Mouse (Mus musculus) left cerebral cortex, postnatal 36 days (tissue): Measurements from ENCODE around the gene Klhdc2. TPM values are rescaled to one million over a fixed set of nuclear protein-coding genes. Genes with fewer than 3 reads are reported as not detected.

Experiments used
- DNase-seq, 2 experiments: peaks; one replicate each; pipeline ENCODE4 v3.0.0; 2021 to 2022; ENCODE audit warnings: low spot score in 2 of 2, mixed read lengths in 1 of 2
- intact Hi-C: fragments of 180-260 bp; cut with DNase I; formaldehyde crosslinking; loops from one replicate; pipeline ENCODE4 v1.15.1; 2025
- total RNA-seq, 2 experiments: library from RNA; stranded (reverse); gene quantifications; 2 replicates each; pipeline ENCODE4 v1.2.3; 2021

The Klhdc2 gene
- total RNA-seq: 100 to 1,000 TPM; 128 to 146 TPM

DNA sequence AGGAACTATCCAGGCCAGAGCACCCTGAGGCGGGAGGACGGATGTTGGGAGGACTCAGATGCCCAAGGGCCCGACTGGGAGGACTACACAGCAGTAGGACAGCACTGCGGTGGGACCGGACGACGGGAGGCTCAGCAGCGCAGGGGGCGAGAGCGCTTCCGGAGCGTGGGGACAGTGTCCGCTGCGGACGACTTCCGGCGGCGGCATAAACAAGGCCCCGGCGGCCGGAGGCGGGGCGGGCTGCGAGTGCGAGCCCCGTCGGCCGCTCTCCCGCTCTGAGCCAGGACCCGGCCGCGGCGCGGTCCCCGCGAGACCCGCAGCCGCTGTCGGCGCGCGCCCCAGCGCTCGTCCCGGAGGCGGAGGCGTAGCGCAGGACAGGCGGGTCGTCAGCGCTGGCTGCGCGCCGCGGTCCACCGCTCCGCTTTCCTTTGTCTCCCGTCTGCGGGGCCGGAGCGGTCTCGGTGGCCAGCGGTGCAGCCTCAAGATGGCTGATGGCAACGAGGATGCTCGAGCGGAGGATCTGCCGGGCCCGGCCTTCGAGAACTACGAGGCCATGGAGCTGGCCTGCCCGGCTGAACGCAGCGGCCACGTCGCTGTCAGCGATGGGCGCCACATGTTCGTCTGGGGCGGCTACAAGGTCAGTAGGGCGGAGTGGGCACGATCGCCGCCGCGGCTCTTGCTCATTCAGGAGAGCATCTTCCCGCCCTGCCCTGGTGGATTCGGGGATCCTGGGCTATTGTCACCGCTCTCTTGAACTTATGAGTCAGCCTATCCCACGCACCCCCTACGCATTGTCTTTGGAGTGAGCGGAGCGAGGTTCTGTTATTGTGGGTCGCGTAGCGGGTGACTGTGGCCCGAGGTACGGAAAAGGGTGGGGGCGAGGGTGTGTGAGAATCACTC is at the start of gene Klhdc2:
Gene Klhdc2 (plus strand): TSS at position 171 of the 900 bp plus-strand sequence.
- intact Hi-C loops: loop anchor here (5.0 kb wide), 2 partner anchors 54 to 99 kb away; partner anchors contain the start of genes Dnaaf2, Gm49383 and Klhdc1
- peak; percentile 91 to 92 for DNase-seq

DNA sequence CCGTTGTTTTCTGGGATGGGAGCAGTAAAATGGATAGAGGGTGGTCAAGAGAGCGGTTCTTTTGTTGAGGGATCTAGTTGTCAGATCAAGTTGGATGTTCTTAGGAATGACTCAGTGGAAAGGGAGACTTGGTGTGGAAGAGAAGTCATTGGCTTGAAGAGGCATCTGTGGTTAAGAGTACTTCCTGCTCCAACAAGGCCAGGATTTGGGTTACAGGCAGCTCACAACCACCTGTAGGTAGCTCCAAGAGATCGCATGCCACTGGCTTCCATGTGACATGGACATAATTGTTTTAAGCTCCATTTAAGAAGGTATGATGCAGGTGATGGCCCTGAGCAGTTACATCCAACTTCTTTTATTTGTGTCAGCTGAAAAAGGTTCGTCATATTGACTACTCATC is 46.7 kb upstream of the Klhdc2 start:
- intact Hi-C loops: no loop called here
- no peak for DNase-seq

DNA sequence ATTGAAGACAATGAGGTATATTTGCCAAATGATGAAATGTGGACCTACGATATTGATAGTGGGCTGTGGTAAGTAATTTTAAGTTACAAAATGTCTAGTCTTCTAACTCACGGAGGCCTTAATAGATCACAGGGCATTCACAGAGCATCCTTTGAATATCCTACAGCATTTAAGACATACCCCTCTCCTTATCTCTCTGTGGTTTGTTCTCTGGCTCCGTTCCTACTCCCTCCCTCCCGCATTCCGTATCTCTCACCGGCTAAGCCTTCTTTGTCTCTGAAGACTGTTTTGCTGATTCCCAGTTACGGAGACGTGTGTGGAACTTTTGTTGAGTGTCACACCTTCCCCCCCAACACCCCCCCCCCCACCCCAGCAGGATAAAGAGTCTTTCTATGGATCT is 45.7 kb upstream of the Klhdc2 start:
- no peak for DNase-seq
- intact Hi-C loops: no loop called here

- no peak for DNase-seq
These were observed 42.7 kb upstream of the Klhdc2 start for GRCm38 (mm10) chr12:69253806-69254205.

GRCm38 (mm10) chr12:69257836-69258235 is 38.6 kb upstream of the Klhdc2 start:
- no peak for DNase-seq
- intact Hi-C loops: no loop called here

More at GRCm38 (mm10) chr12:69253806-69254205, 42.7 kb upstream of the Klhdc2 start:
- intact Hi-C loops: no loop called here

GRCm38 (mm10) chr12:69262251-69262650 is 34.2 kb upstream of the Klhdc2 start:
- intact Hi-C loops: no loop called here
- DNase-seq: no peak

GRCm38 (mm10) chr12:69265031-69265430 is 31.4 kb upstream of the Klhdc2 start:
- intact Hi-C loops: no loop called here
- DNase-seq: no peak

- intact Hi-C loops: no loop called here
- no peak for DNase-seq
These were observed 28.4 kb upstream of the Klhdc2 start for GRCm38 (mm10) chr12:69267956-69268632.

DNA sequence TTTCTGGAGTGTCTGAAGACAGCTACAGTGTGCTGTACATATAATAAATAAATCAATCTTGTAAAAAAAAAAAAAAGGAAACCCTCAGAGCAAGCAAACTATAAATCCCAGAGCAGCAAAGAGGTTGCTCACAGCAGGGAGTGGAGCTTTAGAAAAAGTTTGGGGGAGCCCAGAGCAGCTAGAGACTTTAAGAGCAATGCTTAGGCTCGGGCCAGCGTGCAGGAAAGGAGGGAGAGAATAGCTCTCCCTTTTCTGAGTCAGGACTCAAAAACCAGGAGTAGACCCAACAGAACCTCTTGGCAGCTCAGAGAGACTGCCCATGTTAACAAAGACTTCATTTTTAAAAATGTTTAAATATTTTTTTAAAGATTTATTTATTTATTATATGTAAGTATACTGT is 27.5 kb upstream of the Klhdc2 start:
- DNase-seq: no peak
- intact Hi-C loops: no loop called here

DNA sequence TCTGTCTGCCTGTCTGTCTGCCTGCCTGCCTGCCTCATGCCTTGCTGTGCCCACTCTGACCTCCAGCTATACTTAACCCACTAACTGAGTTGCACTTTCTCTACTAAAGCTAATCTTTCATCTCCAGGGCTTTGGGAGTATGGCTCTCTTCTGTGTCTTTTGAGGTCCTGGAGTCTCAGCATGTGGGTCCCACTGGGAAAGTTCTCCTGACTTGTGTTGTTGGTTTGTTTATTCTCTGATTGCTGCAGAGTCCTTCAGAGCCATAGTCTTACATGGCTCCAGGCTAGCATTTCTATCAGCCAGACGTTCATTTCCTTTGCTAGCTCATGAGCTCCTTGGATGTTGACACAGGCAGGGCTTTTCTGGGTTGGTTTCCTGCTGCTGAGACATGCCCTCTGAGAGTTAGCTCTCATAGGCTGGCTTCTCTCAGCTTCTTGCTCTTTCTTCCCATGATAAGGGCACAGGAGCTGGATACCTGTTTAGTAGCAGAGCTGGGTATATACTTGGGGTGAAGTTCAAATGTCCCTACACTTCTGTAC is 16.5 kb upstream of the Klhdc2 start:
- intact Hi-C loops: no loop called here
- no peak for DNase-seq

- no peak for DNase-seq
- intact Hi-C loops: no loop called here
These were observed 15.6 kb upstream of the Klhdc2 start for GRCm38 (mm10) chr12:69280915-69281314.

GRCm38 (mm10) chr12:69283146-69283545 is 13.3 kb upstream of the Klhdc2 start:
- no peak for DNase-seq
- intact Hi-C loops: no loop called here

GRCm38 (mm10) chr12:69287535-69287934 is 8.9 kb upstream of the Klhdc2 start:
- intact Hi-C loops: no loop called here
- DNase-seq: no peak

DNA sequence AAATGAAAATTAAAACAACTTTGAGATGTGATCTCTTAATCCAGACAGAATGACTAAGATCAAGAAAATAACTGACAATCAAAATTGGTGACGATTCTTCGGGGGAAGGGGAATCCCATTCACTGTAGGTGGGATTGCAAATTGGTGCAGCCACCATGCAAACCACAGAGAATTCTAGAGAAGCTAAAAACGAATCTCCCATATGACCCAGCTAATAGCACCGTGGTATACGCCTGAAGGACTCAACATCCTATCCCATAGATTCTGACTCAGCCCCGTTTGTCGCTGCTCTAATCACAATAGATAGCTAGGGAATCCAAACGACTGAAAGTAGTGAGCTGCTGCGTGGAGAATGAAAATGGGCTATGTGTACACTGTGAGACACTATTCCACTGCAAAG is 7.8 kb upstream of the Klhdc2 start:
- no peak for DNase-seq
- intact Hi-C loops: no loop called here

DNA sequence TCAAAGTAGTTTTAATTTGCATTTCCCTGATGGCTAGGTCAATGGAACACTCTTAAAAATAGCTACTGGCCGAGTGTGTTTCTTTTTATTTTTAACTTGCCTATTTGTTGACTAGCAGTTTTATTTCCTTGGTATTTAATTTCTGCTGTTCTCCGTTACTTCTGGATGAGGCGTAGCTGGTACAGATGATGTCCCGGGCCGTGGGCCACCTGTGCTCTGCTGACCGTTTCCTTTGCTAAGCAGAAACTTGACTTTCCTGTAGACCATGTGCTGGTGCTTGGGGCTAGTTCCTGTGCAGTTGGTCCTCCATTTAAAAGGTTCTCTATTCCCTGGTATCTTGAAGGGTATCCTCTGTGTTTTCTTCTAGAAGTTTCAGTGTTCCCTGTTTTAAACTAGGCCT is 4.1 kb upstream of the Klhdc2 start:
- intact Hi-C loops: no loop called here
- DNase-seq: no peak

GRCm38 (mm10) chr12:69293815-69294214 is 2.7 kb upstream of the Klhdc2 start:
- no peak for DNase-seq
- intact Hi-C loops: no loop called here

DNA sequence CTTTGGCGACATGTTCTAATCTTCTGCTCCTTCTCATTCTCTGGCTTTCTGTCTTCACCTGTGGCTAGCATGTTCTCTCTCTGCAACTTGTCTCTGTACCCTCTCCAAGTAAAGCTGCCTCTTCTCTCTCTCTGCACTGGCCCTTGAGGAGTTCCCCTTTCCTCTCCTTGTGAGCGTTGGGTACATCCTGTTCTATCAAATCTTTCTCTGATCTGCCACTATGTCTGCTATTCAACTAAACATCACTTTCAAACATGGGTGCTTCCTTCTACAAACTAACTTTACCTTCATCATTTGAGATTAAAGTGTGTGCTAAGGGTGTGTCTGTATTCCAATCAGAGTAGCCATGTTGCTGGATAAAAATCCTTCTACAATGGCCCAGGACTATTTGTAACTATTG is 1.5 kb upstream of the Klhdc2 start:
- intact Hi-C loops: loop anchor here (5.0 kb wide), 2 partner anchors 53 to 98 kb away; partner anchors contain the start of genes Dnaaf2, Gm49383 and Klhdc1
- no peak for DNase-seq

- no peak for DNase-seq
- intact Hi-C loops: loop anchor here (5.0 kb wide), 2 partner anchors 53 to 98 kb away; partner anchors contain the start of genes Dnaaf2, Gm49383 and Klhdc1
These were observed 830 bp upstream of the Klhdc2 start for GRCm38 (mm10) chr12:69295651-69296050.

DNA sequence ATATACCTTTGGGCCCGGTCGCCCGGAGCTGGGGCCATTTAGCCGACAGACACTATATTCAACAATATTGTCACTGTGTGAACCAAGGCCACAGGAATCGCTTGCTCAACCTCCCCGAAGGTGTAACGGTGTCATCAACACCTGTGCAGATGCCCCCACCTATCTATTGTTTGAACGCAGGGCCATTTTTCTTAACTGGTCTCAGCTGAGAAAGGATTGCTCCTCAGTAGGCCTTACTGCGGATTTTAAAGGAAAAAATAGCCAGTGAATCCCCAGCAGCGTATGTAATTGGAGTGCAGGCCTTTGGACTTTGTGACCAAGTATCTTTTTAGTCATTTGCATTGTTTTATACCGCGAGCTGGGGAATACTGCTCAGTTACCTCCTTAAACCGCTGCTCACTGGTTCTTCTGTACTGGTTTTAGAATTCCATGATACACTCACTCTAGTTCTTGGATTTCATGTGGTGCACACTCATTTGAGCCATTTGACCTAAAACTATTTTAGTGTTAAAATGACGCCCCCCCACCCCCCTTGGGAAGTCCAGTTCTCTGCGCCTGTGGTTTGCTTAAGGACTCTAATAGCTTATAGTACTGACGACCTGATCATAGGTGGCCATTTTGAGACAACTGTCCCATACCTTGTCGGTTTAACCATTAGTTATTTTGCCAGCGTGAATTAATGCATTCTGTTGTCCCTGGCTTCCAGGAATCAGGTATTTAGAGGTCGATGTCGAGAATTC is 1.1 kb downstream of the Klhdc2 start:
- no peak for DNase-seq
- intact Hi-C loops: loop anchor here (5.0 kb wide), 2 partner anchors 55 to 100 kb away; partner anchors contain the start of genes Dnaaf2, Gm49383 and Klhdc1
